8 mouse cellular contexts compared by ENCODE assay signal in the genomic region with DNA sequence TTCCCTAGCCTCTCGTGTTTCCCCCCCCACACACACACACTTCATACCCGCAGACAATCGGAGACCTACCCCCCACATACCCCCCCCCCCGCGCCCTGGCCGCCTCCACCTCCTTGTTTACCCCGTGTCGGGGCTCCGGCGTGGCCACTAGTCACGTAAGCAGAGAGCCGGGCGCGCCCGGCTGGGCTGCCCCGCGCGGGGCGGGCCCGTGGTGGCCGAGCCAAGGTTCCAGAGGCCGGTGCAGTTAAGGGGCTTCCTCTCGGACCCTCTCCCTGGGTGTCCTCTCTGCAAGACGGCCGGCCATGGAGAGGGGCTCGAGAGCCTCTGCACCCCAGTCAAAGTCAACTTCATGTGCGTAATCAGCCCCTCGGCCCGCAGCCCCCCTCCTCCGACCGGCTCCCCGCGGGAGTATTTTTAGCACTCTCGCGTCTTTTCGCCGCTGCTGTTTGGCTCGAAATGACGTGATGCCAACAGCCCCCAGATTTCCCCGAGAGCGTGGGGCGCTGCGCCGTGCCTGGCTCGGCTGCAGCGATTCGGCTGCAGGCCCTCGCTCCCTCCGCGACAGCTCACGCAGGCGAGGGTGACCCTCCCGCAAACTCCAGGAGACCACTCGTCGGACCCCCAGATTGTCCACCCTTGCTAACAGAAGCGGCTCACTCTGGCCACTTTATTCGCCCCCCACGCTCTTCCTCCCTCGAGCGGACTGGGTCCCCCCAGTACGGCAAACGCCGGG. TPM values are rescaled to one million over a fixed set of nuclear protein-coding genes. Genes with fewer than 3 reads are reported as not detected.
DNase-seq lines count a peak whose midpoint lies in the region; ATAC-seq and TF ChIP-seq lines count a peak whose summit lies in the region.

No protein-coding gene starts in this region.

- H3ac ChIP-seq in C2C12 (ENCODE audit: control insufficient read depth, insufficient read length, low read depth) = peak overlapping the region; percentile 81

- no peaks in the 10 kb centered on the region for H3K36me3 ChIP-seq in C2C12 (ENCODE audit: control insufficient read depth, insufficient read depth)
- H3K36me3 ChIP-seq in erythroblast, embryonic 14.5 days (ENCODE audit: control insufficient read depth) = peaks cover 31% of the 10 kb centered on the region
- no peaks in the 10 kb centered on the region for H3K36me3 ChIP-seq in heart, embryonic 13.5 days
- no peaks in the 10 kb centered on the region for H3K36me3 ChIP-seq in liver, embryonic 13.5 days
- H3K36me3 ChIP-seq in stomach, embryonic 16.5 days (ENCODE audit: control insufficient read depth, insufficient read depth, low read length) = no peaks in the 10 kb centered on the region

- no peaks in the 10 kb centered on the region for H3K9me3 ChIP-seq in erythroblast, embryonic 14.5 days (ENCODE audit: control insufficient read depth, low read length)
- H3K9me3 ChIP-seq in heart, embryonic 13.5 days = no peaks in the 10 kb centered on the region
- H3K9me3 ChIP-seq in liver, embryonic 13.5 days (replicated peaks) = no peaks in the 10 kb centered on the region
- H3K9me3 ChIP-seq in stomach, embryonic 16.5 days (replicated peaks; ENCODE audit: control insufficient read depth, low read length) = no peaks in the 10 kb centered on the region

- WGBS in bone marrow, adult 2 months = under 1% methylated on average over 63 of the region's 63 CpGs
- WGBS in heart, embryonic 13.5 days = under 1% methylated on average over 60 of the region's 63 CpGs
- under 1% methylated on average over 62 of the region's 63 CpGs for WGBS in liver, embryonic 13.5 days (ENCODE audit: insufficient replicate concordance)
- under 1% methylated on average over 63 of the region's 63 CpGs for WGBS in stomach, embryonic 16.5 days

- peak; percentile 19; the same call in 1 of the 2 replicates for TF ChIP-seq POLR2A in bone marrow, adult 2 months (IDR thresholded peaks at IDR 0.05; ENCODE audit: borderline replicate concordance, control insufficient read depth, low read depth, low read length)

- no peaks in the 10 kb centered on the region for H3K79me2 ChIP-seq in C2C12 (ENCODE audit: control insufficient read depth, insufficient read depth)

- ATAC-seq in heart, embryonic 13.5 days (ENCODE audit: extremely low read depth, insufficient number of reproducible peaks, low FRiP score, low TSS enrichment) = peak; percentile 30
- ATAC-seq in liver, embryonic 13.5 days (ENCODE audit: low read depth) = peak; percentile 40
- ATAC-seq in stomach, embryonic 16.5 days (ENCODE audit: insufficient read depth, low FRiP score) = 0 out of 2 replicates have a peak, but pooled peaks have one; percentile 8

- peaks cover 7% of the 10 kb centered on the region for H3K4me1 ChIP-seq in bone marrow, adult 2 months (ENCODE audit: control insufficient read depth, insufficient read depth, low read length)
- H3K4me1 ChIP-seq in erythroblast, embryonic 14.5 days (ENCODE audit: control insufficient read depth) = peaks cover 64% of the 10 kb centered on the region
- H3K4me1 ChIP-seq in heart, embryonic 13.5 days = peaks cover 23% of the 10 kb centered on the region
- H3K4me1 ChIP-seq in liver, embryonic 13.5 days (replicated peaks) = peaks cover 47% of the 10 kb centered on the region
- peaks cover 24% of the 10 kb centered on the region for H3K4me1 ChIP-seq in stomach, embryonic 16.5 days (ENCODE audit: control insufficient read depth, insufficient read depth, low read length)

- H3K9ac ChIP-seq in heart, embryonic 13.5 days = peak overlapping the region; percentile 98
- H3K9ac ChIP-seq in liver, embryonic 13.5 days = peak overlapping the region; percentile 97
- H3K9ac ChIP-seq in stomach, embryonic 16.5 days (ENCODE audit: low read length) = peak overlapping the region; percentile 90

- TF ChIP-seq CTCF in C2C12 (IDR thresholded peaks at IDR 0.05; ENCODE audit: control insufficient read depth, insufficient read depth, insufficient read length) = no peak
- no peak for TF ChIP-seq CTCF in bone marrow, adult 2 months (IDR thresholded peaks at IDR 0.05; ENCODE audit: control insufficient read depth, insufficient read depth, low read length)

- peak overlapping the region; percentile 57 for H3K4me3 ChIP-seq in C2C12 (ENCODE audit: insufficient read depth, poor library complexity, severe bottlenecking)
- H3K4me3 ChIP-seq in bone marrow, adult 2 months (replicated peaks; ENCODE audit: control insufficient read depth, low read depth, low read length) = peak overlapping the region; percentile 88
- peak overlapping the region; percentile 99 for H3K4me3 ChIP-seq in erythroblast, embryonic 14.5 days (replicated peaks)
- peak overlapping the region; percentile 96 for H3K4me3 ChIP-seq in heart, embryonic 13.5 days
- H3K4me3 ChIP-seq in liver, embryonic 13.5 days (replicated peaks) = peak overlapping the region; percentile 96
- peak overlapping the region; percentile 86 for H3K4me3 ChIP-seq in stomach, embryonic 16.5 days (replicated peaks; ENCODE audit: low read length)

- peaks cover 3% of the 10 kb centered on the region for H3K79me3 ChIP-seq in C2C12 (ENCODE audit: low read depth)

- no peaks in the 10 kb centered on the region for H3K27me3 ChIP-seq in C2C12 (ENCODE audit: control insufficient read depth, insufficient read depth, insufficient read length)
- peaks cover 2% of the 10 kb centered on the region for H3K27me3 ChIP-seq in erythroblast, embryonic 14.5 days (ENCODE audit: control insufficient read depth)
- no peaks in the 10 kb centered on the region for H3K27me3 ChIP-seq in heart, embryonic 13.5 days (replicated peaks)
- no peaks in the 10 kb centered on the region for H3K27me3 ChIP-seq in liver, embryonic 13.5 days
- no peaks in the 10 kb centered on the region for H3K27me3 ChIP-seq in stomach, embryonic 16.5 days (ENCODE audit: control insufficient read depth, insufficient read depth, low read length)

- peak overlapping the region; percentile 95 for H3K4me2 ChIP-seq in heart, embryonic 13.5 days
- peak overlapping the region; percentile 100 for H3K4me2 ChIP-seq in liver, embryonic 13.5 days
- H3K4me2 ChIP-seq in stomach, embryonic 16.5 days (ENCODE audit: low read depth, low read length) = peak overlapping the region; percentile 92

- peak overlapping the region; percentile 93 for H3K27ac ChIP-seq in bone marrow, adult 2 months (ENCODE audit: control insufficient read depth, insufficient read depth, low read depth, low read length, poor library complexity)
- peak overlapping the region; percentile 100 for H3K27ac ChIP-seq in heart, embryonic 13.5 days (replicated peaks)
- peak overlapping the region; percentile 95 for H3K27ac ChIP-seq in liver, embryonic 13.5 days
- H3K27ac ChIP-seq in stomach, embryonic 16.5 days (ENCODE audit: low read length) = peak overlapping the region; percentile 97

- DNase-seq in kidney, postnatal 10 days = peak; percentile 82
- DNase-seq in liver, embryonic 13.5 days = peak; percentile 56
- peak; percentile 77 for DNase-seq in neural tube, embryonic 10.5 days (ENCODE audit: extremely low spot score, low spot score)

TF ChIP-seq in C2C12, 6 proteins besides CTCF, POLR2A, EP300 and RAD21:
- no peak for TF ChIP-seq CEBPB (IDR thresholded peaks at IDR 0.05; ENCODE audit: low read depth)
- no peak for TF ChIP-seq MYOG (IDR thresholded peaks at IDR 0.05; ENCODE audit: control insufficient read depth, extremely low read depth, insufficient read length)
- no peak for TF ChIP-seq MAX (IDR thresholded peaks at IDR 0.05)
- TF ChIP-seq USF1 (IDR thresholded peaks at IDR 0.05; ENCODE audit: low read depth) = no peak
- TF ChIP-seq MYOD1 (IDR thresholded peaks at IDR 0.05; ENCODE audit: control insufficient read depth, insufficient read length, low read depth) = no peak
- no peak for TF ChIP-seq FOSL1 (IDR thresholded peaks at IDR 0.05; ENCODE audit: insufficient read depth, low read length, poor library complexity, severe bottlenecking)

RNA-seq across cellular contexts. Expression of a gene that starts 2.8 kb away (rescaled TPM):
- 10.5 TPM for polyA plus RNA-seq in C2C12 (2012; fragmentation: generic; extraction: Trizol)
- polyA plus RNA-seq in bone marrow, adult 2 months (2011; ENCODE audit: insufficient read depth, insufficient read length, low replicate concordance, missing spikeins) = 32.4 and 39.2 TPM in 2 replicates
- 12.9 and 14.0 TPM in 2 replicates for polyA plus RNA-seq in erythroblast, embryonic 14.5 days (2012)
- 31.8 and 34.5 TPM in 2 replicates for polyA plus RNA-seq in heart, embryonic 13.5 days (2015; fragmentation: Nextera tagmentation; extraction: Ambion mirVana)
- 31.0 and 33.3 TPM in 2 replicates for polyA plus RNA-seq in liver, embryonic 13.5 days (2015; fragmentation: Nextera tagmentation; extraction: Ambion mirVana)
- 15.8 and 15.9 TPM in 2 replicates for polyA plus RNA-seq in stomach, embryonic 16.5 days (2015; fragmentation: Nextera tagmentation; extraction: Ambion mirVana)

RNA-seq across cellular contexts. Expression of a gene that starts 58.4 kb away (rescaled TPM):
- polyA plus RNA-seq in C2C12 (2012; fragmentation: generic; extraction: Trizol) = not detected
- polyA plus RNA-seq in bone marrow, adult 2 months (2011; ENCODE audit: insufficient read depth, insufficient read length, low replicate concordance, missing spikeins) = not detected in 2 replicates
- not detected in 2 replicates for polyA plus RNA-seq in erythroblast, embryonic 14.5 days (2012)
- not detected in 2 replicates for polyA plus RNA-seq in heart, embryonic 13.5 days (2015; fragmentation: Nextera tagmentation; extraction: Ambion mirVana)
- polyA plus RNA-seq in liver, embryonic 13.5 days (2015; fragmentation: Nextera tagmentation; extraction: Ambion mirVana) = not detected in 2 replicates
- polyA plus RNA-seq in stomach, embryonic 16.5 days (2015; fragmentation: Nextera tagmentation; extraction: Ambion mirVana) = not detected in 2 replicates

Comparison
In these comparisons a context has a peak if more than half of its experiments do, and no peak if none do; other contexts are left out.
1. Peak in every context shown above with its lines: DNase-seq, ATAC-seq, H3K4me3 ChIP-seq and H3K27ac ChIP-seq.